Mouse (Mus musculus): ENCODE data around the gene Utrn. TPM values are rescaled to one million over a fixed set of nuclear protein-coding genes. Genes with fewer than 3 reads are reported as not detected.
A peak's percentile ranks its signal among the peaks of the same experiment; 100 is the strongest.

Utrn gene
- polyA plus RNA-seq, 1 experiment from 2014 or later: 21.5 TPM

DNA sequence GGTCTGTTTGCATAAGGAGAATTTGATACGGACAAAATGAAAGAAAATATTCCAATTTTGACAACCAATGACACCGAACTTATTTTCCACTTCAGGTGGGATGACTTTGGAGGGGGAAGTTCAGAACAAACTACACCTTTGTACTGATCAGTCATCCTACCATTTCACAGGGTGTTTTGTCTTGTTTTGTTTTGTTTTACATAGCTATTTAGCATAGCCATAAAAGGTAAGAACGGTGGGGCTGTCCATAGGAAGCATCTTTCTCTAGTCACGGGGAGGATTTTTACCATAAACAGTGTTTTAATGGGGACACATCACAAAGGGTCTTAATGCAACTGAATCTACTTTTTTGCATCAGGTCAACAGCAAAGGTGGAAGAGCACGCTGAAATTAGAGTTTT lies 319.9 kb downstream of the Utrn start:
- no peak overlapping the region for H3K9ac ChIP-seq (ENCODE audit: low read depth, low read length)
- no peak overlapping the region for H3K27ac ChIP-seq (ENCODE audit: low read depth, low read length)
- H3K27me3 ChIP-seq (replicated peaks; ENCODE audit: control insufficient read depth, insufficient read depth, low read length): no peaks in the 10 kb centered on the region
- no peak for TF ChIP-seq CTCF (IDR thresholded peaks at IDR 0.05; ENCODE audit: low read depth)
- no peak for ATAC-seq
- no peaks in the 10 kb centered on the region for H3K36me3 ChIP-seq (ENCODE audit: control insufficient read depth, insufficient read depth)
- no peak overlapping the region for H3K4me3 ChIP-seq (ENCODE audit: low read depth, low read length)
- 45% methylated on average over 5 of the region's 5 CpGs for WGBS
- peak overlapping the region; percentile 74; the same call in 1 of the 2 replicates for H3K4me2 ChIP-seq (replicated peaks; ENCODE audit: low read depth)
- H3K4me1 ChIP-seq (replicated peaks; ENCODE audit: control insufficient read depth, insufficient read depth, low read length): peaks cover 9% of the 10 kb centered on the region
- no peaks in the 10 kb centered on the region for H3K9me3 ChIP-seq (ENCODE audit: control insufficient read depth)

GRCm38 (mm10) chr10:12548616-12549084 lies 320.5 kb downstream of the Utrn start:
- Histone ChIP-seq H3K27me3 (replicated peaks; ENCODE audit: control insufficient read depth, insufficient read depth, low read length) (no peaks in the 10 kb centered on the region), H3K4me3 (ENCODE audit: low read depth, low read length) (peak overlapping the region; percentile 38), H3K9ac (ENCODE audit: low read depth, low read length) (no peak overlapping the region; the same call in 1 of the 2 replicates), H3K36me3 (ENCODE audit: control insufficient read depth, insufficient read depth) (no peaks in the 10 kb centered on the region), H3K27ac (ENCODE audit: low read depth, low read length) (no peak overlapping the region), H3K9me3 (ENCODE audit: control insufficient read depth) (no peaks in the 10 kb centered on the region), H3K4me2 (replicated peaks; ENCODE audit: low read depth) (peak overlapping the region; percentile 74), H3K4me1 (replicated peaks; ENCODE audit: control insufficient read depth, insufficient read depth, low read length) (peaks cover 9% of the 10 kb centered on the region)
- peak; percentile 54 for ATAC-seq
- TF ChIP-seq CTCF (IDR thresholded peaks at IDR 0.05; ENCODE audit: low read depth): peak; percentile 47
- WGBS: 3% methylated on average over 13 of the region's 13 CpGs

GRCm38 (mm10) chr10:12547037-12547625 lies 322.0 kb downstream of the Utrn start:
- peaks cover 9% of the 10 kb centered on the region for H3K4me1 ChIP-seq (replicated peaks; ENCODE audit: control insufficient read depth, insufficient read depth, low read length)
- WGBS: 30% methylated on average over 6 of the region's 6 CpGs
- TF ChIP-seq CTCF (IDR thresholded peaks at IDR 0.05; ENCODE audit: low read depth): no peak
- H3K9me3 ChIP-seq (ENCODE audit: control insufficient read depth): no peaks in the 10 kb centered on the region
- peak overlapping the region; percentile 74 for H3K4me2 ChIP-seq (replicated peaks; ENCODE audit: low read depth)
- no peak overlapping the region for H3K27ac ChIP-seq (ENCODE audit: low read depth, low read length)
- no peaks in the 10 kb centered on the region for H3K27me3 ChIP-seq (replicated peaks; ENCODE audit: control insufficient read depth, insufficient read depth, low read length)
- no peak overlapping the region for H3K9ac ChIP-seq (ENCODE audit: low read depth, low read length)
- peak overlapping the region; percentile 22 for H3K4me3 ChIP-seq (ENCODE audit: low read depth, low read length)
- ATAC-seq: no peak
- no peaks in the 10 kb centered on the region for H3K36me3 ChIP-seq (ENCODE audit: control insufficient read depth, insufficient read depth)

- no peak for TF ChIP-seq CTCF (IDR thresholded peaks at IDR 0.05; ENCODE audit: low read depth)
- H3K9me3 ChIP-seq (ENCODE audit: control insufficient read depth): no peaks in the 10 kb centered on the region
- peaks cover 9% of the 10 kb centered on the region for H3K4me1 ChIP-seq (replicated peaks; ENCODE audit: control insufficient read depth, insufficient read depth, low read length)
- no peak for ATAC-seq
- no peak overlapping the region for H3K27ac ChIP-seq (ENCODE audit: low read depth, low read length)
- H3K4me3 ChIP-seq (ENCODE audit: low read depth, low read length): no peak overlapping the region
- H3K27me3 ChIP-seq (replicated peaks; ENCODE audit: control insufficient read depth, insufficient read depth, low read length): no peaks in the 10 kb centered on the region
- H3K36me3 ChIP-seq (ENCODE audit: control insufficient read depth, insufficient read depth): no peaks in the 10 kb centered on the region
- H3K9ac ChIP-seq (ENCODE audit: low read depth, low read length): no peak overlapping the region
- H3K4me2 ChIP-seq (replicated peaks; ENCODE audit: low read depth): no peak overlapping the region
- WGBS: 77% methylated on average over 2 of the region's 2 CpGs
Observed at GRCm38 (mm10) chr10:12545440-12545839, 323.7 kb downstream of the Utrn start.

- no peak for TF ChIP-seq CTCF (IDR thresholded peaks at IDR 0.05; ENCODE audit: low read depth)
- H3K27me3 ChIP-seq (replicated peaks; ENCODE audit: control insufficient read depth, insufficient read depth, low read length): no peaks in the 10 kb centered on the region
- no peaks in the 10 kb centered on the region; the same call in 1 of the 2 replicates for H3K4me1 ChIP-seq (replicated peaks; ENCODE audit: control insufficient read depth, insufficient read depth, low read length)
- H3K4me3 ChIP-seq (ENCODE audit: low read depth, low read length): no peak overlapping the region
- H3K4me2 ChIP-seq (replicated peaks; ENCODE audit: low read depth): no peak overlapping the region
- 89% methylated on average over 1 of the region's 1 CpGs for WGBS
- H3K9me3 ChIP-seq (ENCODE audit: control insufficient read depth): no peaks in the 10 kb centered on the region
- H3K9ac ChIP-seq (ENCODE audit: low read depth, low read length): no peak overlapping the region
- no peaks in the 10 kb centered on the region for H3K36me3 ChIP-seq (ENCODE audit: control insufficient read depth, insufficient read depth)
- H3K27ac ChIP-seq (ENCODE audit: low read depth, low read length): no peak overlapping the region
- no peak for ATAC-seq
Observed at GRCm38 (mm10) chr10:12541757-12542156, 327.4 kb downstream of the Utrn start.

DNA sequence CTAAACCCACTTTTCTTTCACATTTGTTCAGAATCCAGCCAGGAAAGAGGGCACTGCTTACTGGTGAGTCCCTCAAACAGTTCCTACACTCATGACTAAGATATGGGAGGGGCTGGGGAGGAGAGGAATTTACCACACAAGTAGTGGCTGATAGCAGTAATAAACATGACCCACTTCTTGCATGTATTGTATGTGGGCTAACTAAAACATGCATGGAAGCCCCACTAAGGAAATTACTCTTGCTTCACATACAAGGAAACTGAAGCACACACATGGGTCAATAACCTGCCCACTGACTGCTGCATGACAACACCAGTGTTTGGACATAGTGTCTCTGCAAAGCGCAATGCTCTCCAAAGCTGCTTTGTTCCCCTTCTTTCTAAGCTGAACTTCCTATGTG lies 333.9 kb downstream of the Utrn start:
- H3K4me2 ChIP-seq (replicated peaks; ENCODE audit: low read depth): no peak overlapping the region
- no peaks in the 10 kb centered on the region for H3K4me1 ChIP-seq (replicated peaks; ENCODE audit: control insufficient read depth, insufficient read depth, low read length)
- no peak overlapping the region for H3K27ac ChIP-seq (ENCODE audit: low read depth, low read length)
- no peaks in the 10 kb centered on the region for H3K36me3 ChIP-seq (ENCODE audit: control insufficient read depth, insufficient read depth)
- no peak overlapping the region for H3K4me3 ChIP-seq (ENCODE audit: low read depth, low read length)
- ATAC-seq: no peak
- no peak overlapping the region for H3K9ac ChIP-seq (ENCODE audit: low read depth, low read length)
- WGBS: 94% methylated on average over 1 of the region's 1 CpGs
- no peak for TF ChIP-seq CTCF (IDR thresholded peaks at IDR 0.05; ENCODE audit: low read depth)
- no peaks in the 10 kb centered on the region for H3K27me3 ChIP-seq (replicated peaks; ENCODE audit: control insufficient read depth, insufficient read depth, low read length)
- H3K9me3 ChIP-seq (ENCODE audit: control insufficient read depth): no peaks in the 10 kb centered on the region

Measured in intestine, postnatal 0 days (tissue).